8 mouse cellular contexts compared by ENCODE assay signal in genomic region chr1:74880785-74881360, GRCm38 (mm10). TPM values are rescaled to one million over a fixed set of nuclear protein-coding genes. Genes with fewer than 3 reads are reported as not detected.
DNase-seq lines count a peak whose midpoint lies in the region; ATAC-seq lines count a peak whose summit lies in the region.

No protein-coding gene starts in this region.

- no peak for ATAC-seq in inflammation-experienced regulatory T-cells, adult 6 months

- DNase-seq in 3T3-L1 (ENCODE audit: low read depth, low spot score) (peak; percentile 80), ES-CJ7 (ENCODE audit: low read depth, low spot score) (peak; percentile 92)
- peak; percentile 83 to 88 for DNase-seq in cerebellum, adult 18-20 months
- peak; percentile 64 for DNase-seq in forelimb bud, embryonic 11.5 days (ENCODE audit: low read depth, low spot score)
- DNase-seq in kidney, adult 18-20 months, result peak; percentile 76
- DNase-seq in lung, adult 18-20 months, result peak; percentile 54 to 61
- DNase-seq in ovary, postnatal 36 days (ENCODE audit: low spot score), result peak; percentile 67

RNA-seq across cellular contexts. Expression of gene Fev, which starts 4.3 kb away (rescaled TPM):
- polyA plus RNA-seq in inflammation-experienced regulatory T-cells, adult 6 months (2017; shearing (Covaris generic)), result not detected

RNA-seq across cellular contexts. Expression of gene Cryba2, which starts 12.1 kb away (rescaled TPM):
- polyA plus RNA-seq in inflammation-experienced regulatory T-cells, adult 6 months (2017; shearing (Covaris generic)), result not detected

RNA-seq across cellular contexts. Expression of gene Cdk5r2, which starts 26.1 kb away (rescaled TPM):
- polyA plus RNA-seq in inflammation-experienced regulatory T-cells, adult 6 months (2017; shearing (Covaris generic)), result not detected

RNA-seq across cellular contexts. Expression of gene Cfap65, which starts 54.5 kb away (rescaled TPM):
- polyA plus RNA-seq in inflammation-experienced regulatory T-cells, adult 6 months (2017; shearing (Covaris generic)), result not detected
